Mouse (Mus musculus) forebrain, embryonic 15.5 days (tissue): ENCODE measurements at regions not wholly inside any gene's neighbourhood (a gene's known extent, or its start where the extent isn't known, plus 50 kb on each side); places are given as distances from the start of the nearest gene placed in this dataset.

Experiments used
- ATAC-seq: fragments of 200-750 bp; cut with Nextera tagmentation; replicated peaks from 2 replicates; pipeline ENCODE4 v1.8.0; 2017; ENCODE audit warnings: mild to moderate bottlenecking, moderate TSS enrichment, moderate library complexity
- H3K27ac ChIP-seq: fragments of 300-500 bp; sonication (generic); replicated peaks from 2 replicates; pipeline ENCODE4 v1.5.1; 2015; ENCODE audit warnings: mild to moderate bottlenecking, inconsistent platforms
- H3K27me3 ChIP-seq: fragments of 300-500 bp; sonication (generic); 2 replicates; pipeline ENCODE4 v1.6.1; 2015; ENCODE audit warnings: inconsistent platforms
- H3K36me3 ChIP-seq: fragments of 300-500 bp; sonication (generic); 2 replicates; pipeline ENCODE4 v1.6.1; 2015; ENCODE audit warnings: mild to moderate bottlenecking, inconsistent platforms
- H3K4me1 ChIP-seq: fragments of 300-500 bp; sonication (generic); 2 replicates; pipeline ENCODE4 v1.6.1; 2015; ENCODE audit warnings: inconsistent platforms
- H3K4me2 ChIP-seq: fragments of 300-500 bp; sonication (generic); replicated peaks from 2 replicates; pipeline ENCODE4 v1.6.1; 2015; ENCODE audit warnings: mild to moderate bottlenecking, inconsistent platforms
- H3K4me3 ChIP-seq: fragments of 300-500 bp; sonication (generic); 2 replicates; pipeline ENCODE4 v1.5.1; 2015; ENCODE audit warnings: mild to moderate bottlenecking, inconsistent platforms
- H3K9ac ChIP-seq: fragments of 300-500 bp; sonication (generic); replicated peaks from 2 replicates; pipeline ENCODE4 v1.6.1; 2015; ENCODE audit warnings: mild to moderate bottlenecking, inconsistent platforms
- H3K9me3 ChIP-seq: fragments of 300-500 bp; sonication (generic); 2 replicates; pipeline ENCODE4 v1.6.1; 2016; ENCODE audit warnings: inconsistent platforms
- WGBS: fragments of 180-500 bp; shearing (Covaris S2); methylation state at CpG from one replicate; pipeline ENCODE4 v1.1.7; 2015; ENCODE audit warnings: mixed read lengths; 5-methylcytosine and 5-hydroxymethylcytosine counted together

DNA sequence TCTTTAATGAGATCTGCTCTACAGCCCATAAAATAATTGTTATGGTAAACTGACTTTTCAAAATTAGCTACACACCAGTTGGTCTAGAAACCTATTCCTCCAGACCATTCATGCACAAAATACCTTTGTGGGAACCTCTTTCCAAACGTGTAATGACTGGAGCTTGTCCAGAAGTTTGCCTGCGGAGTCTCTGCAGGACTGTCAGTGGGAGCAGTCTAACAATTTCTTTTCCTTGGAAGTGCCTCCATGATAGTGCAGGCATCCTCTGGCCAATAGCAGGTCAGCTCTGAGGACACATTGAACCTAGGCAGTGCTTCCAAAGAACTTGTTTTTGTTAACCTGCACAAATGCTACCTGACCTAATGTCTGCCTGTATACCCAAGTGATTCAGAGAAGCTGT, 932.3 kb downstream of the Pcdh9 start:
- no peak overlapping the region for H3K9ac ChIP-seq
- no peaks in the 10 kb centered on the region for H3K27me3 ChIP-seq
- H3K4me2 ChIP-seq, result no peak overlapping the region
- no peak overlapping the region for H3K4me3 ChIP-seq
- H3K9me3 ChIP-seq, result no peaks in the 10 kb centered on the region
- H3K36me3 ChIP-seq, result no peaks in the 10 kb centered on the region
- peaks cover 6% of the 10 kb centered on the region for H3K4me1 ChIP-seq
- ATAC-seq, result peak; percentile 83
- 3% methylated on average over 2 of the region's 2 CpGs for WGBS
- no peak overlapping the region for H3K27ac ChIP-seq

DNA sequence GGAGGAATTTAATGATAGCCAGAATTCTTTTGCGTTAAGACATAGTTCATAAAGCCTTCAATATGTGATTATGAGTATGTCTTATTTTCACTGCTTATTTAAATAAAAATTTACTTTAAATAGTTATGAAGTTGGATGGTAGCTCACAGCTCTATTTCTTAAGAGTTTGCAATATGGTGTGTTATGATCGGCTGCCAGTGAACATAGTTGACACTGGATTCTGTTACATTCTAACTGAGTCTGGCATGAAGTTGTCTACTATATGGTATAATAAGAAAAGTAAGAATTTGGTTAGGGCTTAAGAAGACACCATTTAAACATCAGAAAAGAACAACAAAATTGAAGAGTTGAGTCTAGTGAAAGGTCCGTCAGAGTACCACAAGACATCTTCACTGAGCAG, 935.0 kb downstream of the Pcdh9 start:
- H3K4me3 ChIP-seq, result no peak overlapping the region
- ATAC-seq, result no peak
- H3K9me3 ChIP-seq, result no peaks in the 10 kb centered on the region
- no peak overlapping the region for H3K9ac ChIP-seq
- H3K27me3 ChIP-seq, result no peaks in the 10 kb centered on the region
- H3K4me2 ChIP-seq, result no peak overlapping the region
- no peak overlapping the region for H3K27ac ChIP-seq
- 85% methylated on average over 3 of the region's 3 CpGs for WGBS
- no peaks in the 10 kb centered on the region for H3K36me3 ChIP-seq
- peaks cover 6% of the 10 kb centered on the region for H3K4me1 ChIP-seq

GRCm38 (mm10) chr14:92907623-92908045, 982.8 kb downstream of the Pcdh9 start:
- Histone ChIP-seq H3K4me3 (no peak overlapping the region), H3K9me3 (no peaks in the 10 kb centered on the region), H3K27me3 (no peaks in the 10 kb centered on the region), H3K4me2 (no peak overlapping the region), H3K4me1 (peaks cover 4% of the 10 kb centered on the region), H3K9ac (no peak overlapping the region), H3K36me3 (no peaks in the 10 kb centered on the region), H3K27ac (no peak overlapping the region)
- 30% methylated on average over 6 of the region's 6 CpGs for WGBS
- peak; percentile 92 for ATAC-seq

GRCm38 (mm10) chr14:92874548-92874947, 1015.9 kb downstream of the Pcdh9 start:
- Histone ChIP-seq H3K27ac (no peak overlapping the region), H3K4me3 (no peak overlapping the region), H3K9ac (no peak overlapping the region), H3K4me1 (no peaks in the 10 kb centered on the region), H3K4me2 (no peak overlapping the region), H3K9me3 (no peaks in the 10 kb centered on the region), H3K27me3 (no peaks in the 10 kb centered on the region), H3K36me3 (no peaks in the 10 kb centered on the region)
- 79% methylated on average over 7 of the region's 7 CpGs for WGBS
- no peak for ATAC-seq

- H3K9ac ChIP-seq, result no peak overlapping the region
- H3K27me3 ChIP-seq, result no peaks in the 10 kb centered on the region
- H3K4me2 ChIP-seq, result no peak overlapping the region
- H3K4me3 ChIP-seq, result no peak overlapping the region
- H3K36me3 ChIP-seq, result no peaks in the 10 kb centered on the region
- H3K27ac ChIP-seq, result no peak overlapping the region
- H3K9me3 ChIP-seq, result no peaks in the 10 kb centered on the region
- ATAC-seq, result no peak
- 61% methylated on average over 2 of the region's 2 CpGs for WGBS
- no peaks in the 10 kb centered on the region for H3K4me1 ChIP-seq
These were observed 1024.0 kb downstream of the Pcdh9 start for GRCm38 (mm10) chr14:92866462-92866861.

DNA sequence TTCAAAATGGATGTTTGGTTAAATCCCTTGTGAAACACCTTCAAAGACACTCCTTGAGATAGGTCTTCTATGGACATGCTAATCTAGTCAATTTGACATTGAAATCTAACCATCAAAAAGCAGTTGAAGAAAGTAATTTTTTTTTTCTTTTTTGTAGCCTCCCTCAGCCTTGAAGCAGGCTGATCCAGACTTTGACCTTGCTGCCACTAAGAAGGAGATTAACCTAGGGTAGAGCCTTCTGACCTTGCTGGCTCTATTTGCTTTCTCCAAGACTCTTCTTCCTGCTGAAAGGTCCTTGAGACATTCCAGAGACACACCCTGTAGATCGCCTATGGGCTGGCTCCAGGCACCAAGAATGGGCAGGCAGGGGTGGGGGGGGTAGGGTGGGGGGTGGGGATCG, 1027.5 kb downstream of the Pcdh9 start:
- WGBS, result 15% methylated on average over 2 of the region's 2 CpGs
- Histone ChIP-seq H3K9me3 (no peaks in the 10 kb centered on the region), H3K4me2 (no peak overlapping the region), H3K27ac (no peak overlapping the region), H3K9ac (no peak overlapping the region), H3K27me3 (no peaks in the 10 kb centered on the region), H3K4me3 (no peak overlapping the region), H3K4me1 (no peaks in the 10 kb centered on the region), H3K36me3 (no peaks in the 10 kb centered on the region)
- ATAC-seq, result no peak

- no peaks in the 10 kb centered on the region for H3K9me3 ChIP-seq
- no peaks in the 10 kb centered on the region for H3K4me1 ChIP-seq
- H3K36me3 ChIP-seq, result no peaks in the 10 kb centered on the region
- H3K27ac ChIP-seq, result no peak overlapping the region
- H3K4me3 ChIP-seq, result no peak overlapping the region
- no peaks in the 10 kb centered on the region for H3K27me3 ChIP-seq
- 57% methylated on average over 2 of the region's 2 CpGs for WGBS
- no peak for ATAC-seq
- no peak overlapping the region for H3K9ac ChIP-seq
- H3K4me2 ChIP-seq, result no peak overlapping the region
These were observed 1029.8 kb downstream of the Pcdh9 start for GRCm38 (mm10) chr14:92860723-92861122.

GRCm38 (mm10) chr14:92833646-92834045, 1056.8 kb downstream of the Pcdh9 start:
- 82% methylated on average over 3 of the region's 3 CpGs for WGBS
- Histone ChIP-seq H3K4me1 (no peaks in the 10 kb centered on the region), H3K27me3 (no peaks in the 10 kb centered on the region), H3K4me2 (no peak overlapping the region), H3K36me3 (no peaks in the 10 kb centered on the region), H3K9me3 (no peaks in the 10 kb centered on the region), H3K4me3 (no peak overlapping the region), H3K9ac (no peak overlapping the region), H3K27ac (no peak overlapping the region)
- no peak for ATAC-seq

DNA sequence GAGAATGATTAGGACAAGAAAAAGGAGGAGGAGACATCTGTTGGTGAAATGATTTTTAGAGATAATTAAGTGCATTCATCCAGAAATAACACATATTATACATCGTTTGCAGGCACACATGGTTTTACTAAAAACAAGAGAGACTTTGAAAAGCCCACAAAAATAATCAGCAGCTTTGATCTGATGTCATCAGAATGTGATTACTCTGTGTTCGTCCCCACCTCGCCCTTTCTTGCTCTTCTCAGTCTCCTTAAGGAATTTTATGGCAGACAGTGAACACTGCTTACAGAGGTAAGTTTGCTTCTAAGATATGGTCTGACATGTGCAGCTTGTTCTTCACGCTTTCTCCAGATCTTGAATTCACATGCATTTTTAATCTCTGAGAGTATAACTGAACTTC, 1061.3 kb downstream of the Pcdh9 start:
- no peaks in the 10 kb centered on the region for H3K9me3 ChIP-seq
- no peak for ATAC-seq
- H3K4me1 ChIP-seq, result no peaks in the 10 kb centered on the region
- WGBS, result 21% methylated on average over 4 of the region's 4 CpGs
- no peak overlapping the region for H3K9ac ChIP-seq
- no peak overlapping the region for H3K27ac ChIP-seq
- H3K36me3 ChIP-seq, result no peaks in the 10 kb centered on the region
- no peaks in the 10 kb centered on the region for H3K27me3 ChIP-seq
- no peak overlapping the region for H3K4me3 ChIP-seq
- no peak overlapping the region for H3K4me2 ChIP-seq

GRCm38 (mm10) chr14:92826576-92827284, 1063.7 kb downstream of the Pcdh9 start:
- Histone ChIP-seq H3K9ac (no peak overlapping the region), H3K4me1 (no peaks in the 10 kb centered on the region), H3K4me2 (no peak overlapping the region), H3K4me3 (no peak overlapping the region), H3K27ac (no peak overlapping the region), H3K9me3 (no peaks in the 10 kb centered on the region), H3K27me3 (no peaks in the 10 kb centered on the region), H3K36me3 (no peaks in the 10 kb centered on the region)
- 40% methylated on average over 6 of the region's 6 CpGs for WGBS
- ATAC-seq, result no peak

- Histone ChIP-seq H3K9ac (no peak overlapping the region), H3K9me3 (no peaks in the 10 kb centered on the region), H3K27ac (no peak overlapping the region), H3K27me3 (no peaks in the 10 kb centered on the region), H3K4me3 (no peak overlapping the region), H3K4me2 (no peak overlapping the region), H3K36me3 (no peaks in the 10 kb centered on the region), H3K4me1 (no peaks in the 10 kb centered on the region)
- no peak for ATAC-seq
- WGBS, result 61% methylated on average over 2 of the region's 2 CpGs
These were observed 1070.4 kb downstream of the Pcdh9 start for GRCm38 (mm10) chr14:92820061-92820460.
